Mouse (Mus musculus) heart, adult 2 months (tissue): ENCODE data around the gene Pacrg.

ENCODE experiments used
- CTCF ChIP-seq: fragments of 200-600 bp; IDR thresholded peaks from 2 replicates; pipeline ENCODE4 v1.8.1; 2022; ENCODE audit warnings: antibody characterized with exemption, mild to moderate bottlenecking, moderate library complexity
- EP300 ChIP-seq: fragments of 200-500 bp; IDR thresholded peaks from 2 replicates; pipeline ENCODE4 v1.6.1; 2011; ENCODE audit warnings: low read depth, low read length, control low read depth; ENCODE audit not compliant: insufficient read depth
- POLR2A ChIP-seq: fragments of 200-500 bp; IDR thresholded peaks from 2 replicates; pipeline ENCODE4 v1.6.1; 2011; ENCODE audit warnings: mild to moderate bottlenecking, low read depth, low read length, control low read depth; ENCODE audit not compliant: insufficient read depth

DNA sequence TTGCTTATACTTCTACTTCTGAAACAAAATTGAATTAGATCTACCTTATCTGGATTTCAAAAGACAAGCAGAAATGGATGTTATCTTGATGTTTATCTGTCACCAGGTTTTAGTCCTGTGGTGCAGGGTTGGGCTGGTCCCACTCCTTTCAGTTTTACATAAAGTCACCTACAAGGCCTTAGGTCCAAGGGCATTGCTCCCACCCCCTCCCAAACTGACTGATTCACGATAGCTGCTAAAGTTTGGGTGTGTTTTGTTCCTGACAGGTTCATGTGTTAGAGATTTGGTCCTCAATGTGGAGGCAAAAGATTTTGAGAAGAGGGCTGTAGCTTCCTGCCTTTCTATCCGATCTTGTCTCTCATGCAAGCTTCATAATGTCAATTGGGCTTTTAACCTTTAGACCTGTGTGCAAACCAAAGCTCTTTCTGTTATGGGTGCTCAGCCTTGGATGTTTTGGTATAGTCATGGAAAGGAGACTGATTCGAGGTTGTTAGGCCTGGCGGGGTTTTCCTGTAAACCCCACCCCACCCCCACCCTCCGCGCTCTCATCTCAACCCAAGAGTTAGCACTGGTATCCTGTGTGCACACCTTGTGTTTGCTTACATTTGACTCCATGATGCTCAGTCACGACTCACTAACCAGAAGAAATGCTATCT is 407.5 kb downstream of the Pacrg start:
- TF ChIP-seq POLR2A (no peak), CTCF (no peak), EP300 (no peak)
